Mouse (Mus musculus): Measurements from ENCODE around the gene Irf3.

The Irf3 gene

DNA sequence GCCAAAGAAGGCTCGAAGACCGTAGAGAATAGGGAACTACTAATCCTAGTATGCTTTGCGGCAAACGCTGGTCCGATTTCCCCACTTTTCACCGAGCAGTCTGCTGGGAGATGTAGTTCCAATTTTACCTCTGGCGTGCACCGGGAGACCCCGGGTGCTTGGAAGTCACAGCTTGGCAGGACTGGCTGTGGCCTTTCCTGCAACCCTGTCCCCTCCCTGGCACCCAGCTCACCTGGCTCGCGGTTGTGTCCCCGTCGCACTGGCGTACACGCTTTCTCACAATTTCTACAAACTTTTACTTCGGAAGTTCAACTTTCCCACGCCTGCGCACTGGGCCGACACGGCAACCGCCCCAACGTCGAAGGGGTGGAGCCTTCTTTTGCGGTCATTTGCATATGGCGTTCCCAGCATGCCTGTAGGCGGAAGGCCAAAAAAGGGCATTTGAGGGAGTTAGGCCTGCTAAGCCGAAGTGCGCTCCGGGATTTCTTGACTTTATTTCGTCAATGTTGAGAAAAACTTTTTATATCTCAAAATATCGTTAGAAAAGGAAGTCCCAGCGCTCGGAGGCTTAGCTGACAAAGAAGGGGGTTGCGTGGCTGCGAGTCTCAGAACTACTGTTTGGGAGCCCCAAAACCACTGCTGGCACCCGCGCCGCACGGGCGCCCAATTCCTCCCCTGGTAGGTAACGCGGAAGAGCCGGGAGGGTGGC is at the start of gene Irf3:
TSS of gene Irf3 (plus strand) at position 418 of the 709 bp plus-strand sequence.
- peak; percentile 97 for DNase-seq (ENCODE audit: low spot score)

DNA sequence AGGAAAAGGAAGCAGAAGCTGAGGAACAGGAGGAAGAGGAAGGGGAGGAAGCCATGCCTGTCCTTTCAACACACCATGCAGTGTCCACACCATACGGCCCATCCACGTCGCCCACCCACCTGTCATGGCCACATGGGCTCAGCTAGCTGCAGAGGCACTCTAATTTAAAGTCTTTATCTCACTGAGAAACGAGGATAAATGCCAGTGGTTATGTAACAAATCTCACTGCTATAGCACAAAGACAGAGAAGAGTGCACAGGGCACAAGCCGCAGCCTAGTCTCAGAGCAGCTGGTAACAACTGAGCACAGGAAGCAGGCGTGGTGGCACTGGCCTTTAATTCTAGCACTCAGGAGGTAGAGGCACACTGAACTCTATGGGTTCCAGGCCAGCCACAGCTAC is 47.5 kb upstream of the Irf3 start:
- DNase-seq (ENCODE audit: low spot score), result no peak

DNA sequence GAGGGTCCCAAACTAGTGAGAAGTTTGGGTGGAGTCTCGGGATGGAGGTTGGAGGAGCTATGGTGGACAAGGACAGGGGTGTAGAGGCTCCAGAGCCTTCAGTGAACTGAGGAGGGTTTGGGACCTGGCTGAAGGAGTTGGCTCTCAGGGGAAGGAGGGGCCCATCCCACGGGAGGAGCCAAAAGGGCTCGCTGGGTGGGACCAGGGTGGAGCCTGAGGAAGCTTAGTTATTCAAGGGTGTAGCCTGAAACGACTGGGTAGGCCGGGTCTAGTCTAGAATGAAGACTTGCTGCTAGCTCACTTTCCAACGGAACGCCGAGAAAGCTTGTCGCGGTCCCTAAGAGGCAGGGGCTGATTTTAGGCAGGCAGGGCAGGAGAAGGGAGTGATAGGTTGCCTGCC is 45.5 kb upstream of the Irf3 start:
- peak; percentile 44 for DNase-seq (ENCODE audit: low spot score)

DNA sequence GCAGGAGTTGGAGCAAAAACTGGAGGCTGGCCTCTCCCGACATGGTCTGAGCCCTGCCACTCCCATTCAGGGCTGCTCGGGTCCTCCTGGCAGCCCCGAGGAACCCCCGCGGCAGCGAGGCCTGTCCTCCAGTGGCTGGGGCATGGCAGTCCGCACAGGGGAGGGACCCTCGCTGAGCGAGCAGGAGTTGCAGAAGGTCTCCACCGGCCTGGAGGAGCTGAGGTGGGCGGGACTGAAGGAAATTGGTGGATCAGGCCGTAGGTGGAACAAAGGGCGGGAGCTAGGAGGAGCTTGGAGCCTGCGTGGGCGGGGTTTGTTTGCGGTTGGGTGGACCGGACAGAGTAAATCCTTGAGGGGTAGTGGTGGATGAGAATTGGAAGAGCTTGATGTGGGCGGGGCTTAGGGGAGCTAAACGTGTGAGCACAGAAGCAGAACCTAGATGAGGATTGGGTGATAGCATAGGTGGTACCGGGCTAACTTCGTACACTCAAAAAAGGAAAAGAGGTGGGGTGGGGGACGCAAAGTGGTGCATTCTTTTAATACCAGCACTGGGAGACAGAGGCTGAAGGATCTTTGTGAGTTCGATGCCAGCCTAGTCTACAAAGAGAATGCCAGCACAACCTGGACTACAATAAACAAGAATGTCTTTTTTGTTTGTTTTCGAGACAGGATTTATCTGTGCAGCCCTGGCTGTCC is 44.7 kb upstream of the Irf3 start:
- peak; percentile 70 for DNase-seq (ENCODE audit: low spot score)

DNA sequence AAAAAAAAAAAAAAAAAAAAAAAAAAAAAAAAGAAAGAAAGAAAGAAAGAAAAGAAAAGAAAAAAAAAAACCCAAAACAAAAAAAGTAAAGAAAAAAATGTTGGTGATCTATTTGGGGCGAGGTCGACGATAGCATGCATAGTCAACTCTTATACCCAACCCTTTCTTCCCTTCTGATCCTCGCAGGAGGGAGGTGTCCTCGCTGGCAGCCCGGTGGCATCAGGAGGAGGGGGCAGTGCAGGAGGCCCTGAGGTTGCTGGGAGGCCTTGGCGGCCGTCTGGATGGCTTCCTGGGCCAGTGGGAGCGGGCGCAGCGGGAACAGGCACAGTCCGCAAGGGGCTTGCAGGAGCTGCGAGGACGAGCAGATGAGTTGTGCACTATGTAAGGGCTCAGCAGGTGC is 43.9 kb upstream of the Irf3 start:
- DNase-seq (ENCODE audit: low spot score), result no peak

DNA sequence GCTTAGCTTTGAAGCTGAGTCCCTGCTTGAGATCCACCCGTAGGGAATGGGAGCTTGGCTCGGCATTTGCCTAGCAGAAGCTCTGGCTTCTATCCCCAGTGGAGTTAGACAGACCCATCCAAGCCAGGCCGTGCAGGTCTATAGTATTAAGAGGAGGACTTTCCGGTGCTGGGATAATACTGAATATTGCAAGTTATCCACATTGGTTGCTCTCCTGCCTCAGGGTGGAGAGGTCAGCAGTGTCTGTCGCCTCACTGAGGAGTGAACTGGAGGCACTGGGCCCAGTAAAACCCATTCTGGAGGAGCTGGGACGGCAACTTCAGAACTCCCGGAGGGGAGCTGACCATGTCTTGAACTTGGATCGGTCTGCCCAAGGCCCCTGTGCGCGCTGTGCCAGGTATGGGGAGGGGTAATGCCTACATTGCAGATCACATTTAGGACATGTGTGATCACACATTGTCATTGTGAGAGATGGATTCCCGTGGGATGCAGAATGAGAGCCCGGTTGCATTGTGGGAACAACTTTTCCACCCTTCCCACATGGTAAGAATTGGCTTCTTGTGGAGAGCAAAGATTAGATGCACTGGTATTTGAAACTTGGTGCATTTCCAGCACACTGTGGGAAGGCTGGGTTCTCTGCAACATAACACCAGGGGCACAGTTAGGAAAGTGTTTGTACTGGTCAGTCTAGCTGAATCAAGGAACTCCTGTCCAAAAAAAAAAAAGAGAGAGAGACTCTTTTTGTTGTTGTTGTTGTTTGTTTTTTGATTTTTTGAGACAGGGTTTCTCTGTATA is 43.2 kb upstream of the Irf3 start:
- no peak for DNase-seq (ENCODE audit: low spot score)

DNA sequence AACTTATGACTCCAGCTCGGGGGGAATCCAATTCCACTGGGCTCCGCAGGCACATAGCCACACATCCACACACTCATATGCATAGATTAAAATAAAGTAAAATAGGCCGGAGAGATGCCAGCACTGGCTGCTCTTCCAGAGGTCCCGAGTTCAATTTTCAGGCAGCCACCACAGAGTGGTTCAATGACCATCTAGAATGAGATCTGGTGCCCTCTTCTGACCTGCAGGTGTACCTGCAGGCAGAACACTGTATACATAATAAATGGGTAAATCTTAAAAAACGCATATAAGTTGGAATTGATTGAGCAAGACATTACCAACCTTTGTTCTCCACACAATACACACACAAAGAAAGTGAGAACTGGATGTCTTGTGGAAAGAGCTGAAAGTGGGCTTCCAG is 41.8 kb upstream of the Irf3 start:
- no peak for DNase-seq (ENCODE audit: low spot score)

DNA sequence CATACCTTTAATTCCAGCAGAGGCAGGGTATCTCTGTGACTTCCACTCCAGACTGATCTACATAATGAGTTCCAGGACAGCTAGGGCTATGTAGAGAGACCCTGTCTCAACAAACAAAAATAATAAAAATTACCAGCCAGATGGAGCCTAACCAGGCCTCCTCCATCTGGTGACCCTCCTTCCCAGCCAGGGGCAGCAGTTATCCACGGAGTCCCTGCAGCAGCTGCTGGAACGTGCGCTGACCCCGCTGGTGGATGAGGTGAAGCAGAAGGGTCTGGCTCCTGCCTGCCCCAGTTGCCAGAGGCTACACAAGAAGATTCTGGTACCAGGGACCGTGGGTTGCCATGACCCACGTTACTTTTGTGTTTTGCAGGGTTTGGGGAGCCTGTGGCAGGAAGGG is 41.2 kb upstream of the Irf3 start:
- DNase-seq (ENCODE audit: low spot score), result no peak

DNA sequence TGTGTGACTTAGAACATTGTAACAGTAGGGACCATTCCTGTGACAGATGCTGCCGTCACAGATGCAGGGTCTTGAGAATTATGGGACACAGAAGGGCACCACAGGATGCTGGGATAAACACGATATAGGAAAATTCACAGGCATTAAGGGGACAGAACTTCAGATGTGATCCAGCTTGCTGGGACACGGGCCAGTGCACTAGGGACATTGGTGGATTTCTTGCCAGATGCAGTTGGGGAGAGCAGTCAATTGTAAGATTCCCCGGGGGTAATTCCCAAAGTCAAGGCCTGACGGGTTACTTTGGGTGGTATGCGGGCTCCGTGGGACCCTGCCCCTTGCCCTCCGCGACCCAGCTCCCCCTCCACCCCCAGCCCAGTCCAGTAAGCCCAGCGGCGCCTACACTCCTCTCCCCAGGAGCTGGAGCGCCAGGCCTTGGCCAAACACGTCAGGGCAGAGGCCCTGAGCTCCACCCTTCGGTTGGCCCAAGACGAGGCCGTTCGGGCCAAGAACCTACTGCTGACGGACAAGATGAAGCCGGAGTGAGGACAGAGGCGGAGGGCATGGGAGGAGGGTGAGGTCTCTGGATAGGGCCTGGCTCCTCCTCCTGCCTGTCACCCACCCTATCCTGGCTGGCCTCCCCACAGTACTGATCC is 40.1 kb upstream of the Irf3 start:
- DNase-seq (ENCODE audit: low spot score), result no peak

DNA sequence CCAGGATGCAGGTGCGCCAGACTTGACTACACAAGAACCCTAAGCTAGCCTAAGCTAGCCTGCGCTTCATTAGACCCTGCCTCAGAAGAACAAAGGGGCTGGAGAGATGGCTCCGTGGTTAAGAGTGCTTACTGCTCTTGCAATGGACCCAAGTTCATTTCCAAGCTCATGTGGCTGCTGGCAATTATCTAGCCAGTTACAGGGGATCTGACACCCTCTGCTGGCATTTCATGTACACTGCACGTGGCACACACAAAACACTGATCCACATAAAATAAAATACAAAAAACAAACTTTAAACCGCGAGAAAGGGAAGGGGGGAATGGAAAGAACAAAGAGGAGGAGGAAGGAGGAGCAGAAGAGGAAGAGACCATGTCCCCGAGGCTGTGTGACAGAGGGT is 39.2 kb upstream of the Irf3 start:
- no peak for DNase-seq (ENCODE audit: low spot score)

DNA sequence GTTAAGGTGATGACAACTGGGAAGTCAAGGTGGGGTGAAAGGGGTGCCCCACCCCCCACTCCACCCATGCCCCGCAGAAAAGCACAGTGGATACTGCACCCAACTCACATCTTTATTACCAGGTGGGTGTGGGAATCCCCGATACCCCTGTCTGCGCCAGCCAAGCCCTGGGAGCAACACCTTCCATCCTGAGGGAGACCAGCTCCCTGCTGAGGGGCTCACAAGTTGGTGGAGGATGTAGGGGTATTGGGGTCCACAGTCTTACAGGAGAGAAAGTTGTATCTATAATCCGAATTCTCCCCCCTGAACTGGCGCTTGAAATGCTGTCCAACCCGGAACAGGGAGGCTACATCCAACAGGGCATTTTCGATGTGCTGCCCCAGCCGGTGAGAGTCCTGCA is 38.2 kb upstream of the Irf3 start:
- no peak for DNase-seq (ENCODE audit: low spot score)

DNA sequence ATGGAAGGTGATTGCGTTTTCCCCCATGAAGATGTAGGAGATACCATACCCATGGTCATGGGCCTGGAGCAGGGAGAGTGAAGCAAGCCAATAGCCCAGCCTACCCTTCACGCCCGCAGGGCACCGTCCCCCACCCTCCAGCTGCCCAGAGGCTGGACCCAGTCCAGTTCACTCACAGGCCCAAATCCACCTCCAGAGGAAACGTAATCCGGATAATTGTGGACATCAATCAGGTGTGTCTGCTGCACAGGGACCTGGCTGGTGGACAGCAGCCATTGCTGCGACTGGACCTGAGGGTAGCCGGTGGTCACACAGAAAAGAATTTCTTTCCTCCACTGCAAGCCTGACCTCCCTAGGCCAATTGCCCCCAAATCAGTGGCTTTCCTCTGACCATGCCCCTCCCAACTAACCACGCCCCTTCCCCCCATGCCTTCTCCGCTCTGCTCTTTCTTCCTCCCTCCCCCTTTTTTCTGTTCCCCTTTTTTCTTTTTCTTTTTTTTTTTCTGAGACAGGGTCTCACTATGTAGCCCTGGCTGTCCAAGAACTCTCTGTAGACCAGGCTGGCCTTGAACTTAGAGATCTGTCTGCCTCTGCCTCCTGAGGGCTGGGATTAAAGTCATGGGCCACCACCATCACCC is 37.5 kb upstream of the Irf3 start:
- no peak for DNase-seq (ENCODE audit: low spot score)

DNA sequence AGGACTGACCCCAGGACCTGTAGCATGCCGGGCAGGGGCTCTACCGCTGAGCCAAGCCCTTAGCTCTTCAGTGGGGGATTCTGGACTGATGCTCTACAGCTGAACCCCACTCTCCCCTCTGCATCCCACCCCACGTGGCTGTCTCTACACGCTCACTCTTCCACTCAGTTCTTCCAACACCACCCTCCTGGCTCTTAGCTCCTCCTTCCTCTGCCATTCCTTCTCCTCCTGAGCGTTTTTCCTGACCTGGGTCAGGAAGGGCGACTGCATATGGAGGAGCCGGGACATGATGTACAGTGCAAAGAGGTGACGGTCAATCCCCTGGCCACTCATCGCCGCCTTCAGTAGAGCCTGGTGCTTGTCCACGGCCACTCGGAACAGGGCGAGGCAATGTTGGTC is 36.9 kb upstream of the Irf3 start:
- DNase-seq (ENCODE audit: low spot score), result no peak

DNA sequence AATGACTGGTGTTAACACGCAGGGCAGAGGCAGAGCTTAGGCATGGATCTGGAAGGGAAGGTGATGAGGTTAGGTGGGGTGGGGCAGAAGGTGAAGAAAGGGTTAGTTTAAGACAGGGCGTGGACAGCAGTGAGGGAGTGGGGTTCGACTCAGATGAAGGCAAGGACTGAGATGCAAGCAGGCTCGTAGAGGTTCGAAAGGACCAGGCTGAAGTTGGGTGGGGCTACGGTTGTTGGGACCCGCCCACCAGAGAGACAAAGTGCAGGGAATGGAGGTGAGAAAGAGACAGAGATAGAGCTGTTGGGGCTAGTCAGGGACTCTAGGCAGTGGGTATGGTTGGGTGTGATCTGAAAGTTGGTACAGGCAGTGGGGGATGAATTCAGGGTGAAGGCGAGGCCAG is 35.1 kb upstream of the Irf3 start:
- no peak for DNase-seq (ENCODE audit: low spot score)

DNA sequence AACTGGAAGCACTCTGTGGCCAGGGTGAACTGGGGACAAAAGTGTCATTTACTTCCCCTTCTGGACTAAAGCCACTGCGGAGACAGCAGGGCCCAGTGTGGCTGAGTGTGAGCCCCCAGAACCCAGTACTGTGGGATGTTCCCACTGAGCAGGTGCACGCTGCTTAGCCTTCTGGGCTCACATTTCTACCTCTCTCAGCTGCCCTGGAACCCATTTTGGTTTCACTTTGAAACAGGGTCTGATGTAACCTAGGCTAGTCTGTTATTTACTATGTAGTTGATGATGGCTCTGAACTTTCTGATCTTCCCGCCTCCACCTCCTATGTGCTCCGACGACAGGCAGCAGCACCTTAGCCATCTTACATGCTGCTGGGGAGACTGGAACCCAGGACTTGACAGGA is 34.6 kb upstream of the Irf3 start:
- no peak for DNase-seq (ENCODE audit: low spot score)

DNA sequence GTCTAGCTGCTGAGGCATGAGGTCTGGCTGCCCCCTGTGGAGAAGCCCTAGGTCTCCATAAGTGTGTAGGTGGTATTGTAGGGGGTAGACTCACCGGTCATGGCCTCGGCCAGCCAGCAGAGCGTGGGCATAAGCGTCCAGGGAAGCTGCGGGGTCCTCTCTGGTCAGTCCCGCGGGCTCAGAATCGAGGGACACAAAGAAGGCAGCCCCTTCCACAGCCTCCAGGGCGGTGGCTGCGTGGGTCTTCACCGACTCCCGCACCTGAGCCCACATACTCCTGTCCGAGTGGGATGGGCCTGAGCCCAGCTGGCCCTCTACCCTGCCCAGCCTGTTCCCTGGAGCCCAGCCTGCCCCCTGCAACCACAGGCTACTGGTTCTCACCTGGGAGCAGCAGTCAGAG is 32.5 kb upstream of the Irf3 start:
- no peak for DNase-seq (ENCODE audit: low spot score)

DNA sequence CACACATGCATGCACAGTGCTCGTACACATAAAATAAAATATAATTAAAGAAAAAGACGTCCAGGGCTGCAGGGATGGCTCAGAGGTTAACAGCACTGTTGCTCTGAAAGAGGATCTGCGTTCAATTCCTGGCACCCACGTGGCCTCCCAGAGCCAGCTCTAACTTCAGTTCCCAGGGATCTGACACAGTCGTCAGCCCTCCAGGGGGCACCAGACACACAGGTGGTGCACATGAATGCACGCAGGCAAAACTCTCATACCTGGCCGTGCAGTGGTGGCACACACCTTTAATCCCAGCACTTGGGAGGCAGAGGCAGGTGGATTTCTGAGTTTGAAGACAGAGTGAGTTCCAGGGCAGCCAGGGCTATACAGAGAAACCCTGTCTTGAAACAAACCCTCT is 31.5 kb upstream of the Irf3 start:
- DNase-seq (ENCODE audit: low spot score), result no peak

DNA sequence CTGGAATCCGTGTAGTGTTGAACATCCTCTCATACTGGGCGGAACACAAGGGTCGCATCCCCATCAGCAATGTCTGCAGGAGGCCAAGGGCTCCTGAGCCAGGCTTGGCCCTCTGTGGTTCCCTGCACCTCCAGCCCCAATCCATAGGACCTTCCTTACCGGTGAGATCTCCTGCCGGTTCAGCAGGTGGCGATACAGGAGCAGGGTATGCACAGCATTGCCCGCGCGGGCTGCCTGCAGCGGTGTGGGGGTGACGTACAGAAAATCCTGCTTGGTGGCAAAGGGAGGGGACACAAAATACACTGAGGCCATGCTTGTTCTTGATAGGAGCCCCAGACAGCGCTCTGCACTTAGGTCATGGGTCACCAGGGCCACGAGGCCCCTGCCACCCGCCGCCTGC is 30.8 kb upstream of the Irf3 start:
- no peak for DNase-seq (ENCODE audit: low spot score)

DNA sequence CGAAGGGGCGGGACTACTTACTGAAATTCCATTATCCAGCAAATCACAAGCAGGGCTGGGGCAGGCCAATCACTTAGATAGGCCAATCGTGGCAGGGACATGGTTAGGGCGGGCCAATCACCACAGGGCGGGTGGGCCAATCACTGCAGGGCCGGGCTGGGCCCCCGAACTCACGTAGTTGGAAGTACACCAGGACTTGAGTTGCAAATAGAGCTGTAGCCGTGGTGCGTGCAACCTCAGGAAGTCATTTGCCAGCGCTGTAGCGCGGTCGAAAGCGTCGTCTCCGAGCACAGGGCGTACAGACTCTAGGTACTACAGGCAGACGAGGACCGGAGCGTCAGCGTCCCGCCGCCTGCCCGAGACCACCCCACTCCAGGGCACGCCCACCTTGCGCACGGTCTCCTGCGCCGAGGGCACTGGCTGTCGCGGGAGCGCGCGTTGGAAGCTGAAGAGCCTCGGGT is 27.2 kb upstream of the Irf3 start:
- DNase-seq (ENCODE audit: low spot score), result peak; percentile 39

DNA sequence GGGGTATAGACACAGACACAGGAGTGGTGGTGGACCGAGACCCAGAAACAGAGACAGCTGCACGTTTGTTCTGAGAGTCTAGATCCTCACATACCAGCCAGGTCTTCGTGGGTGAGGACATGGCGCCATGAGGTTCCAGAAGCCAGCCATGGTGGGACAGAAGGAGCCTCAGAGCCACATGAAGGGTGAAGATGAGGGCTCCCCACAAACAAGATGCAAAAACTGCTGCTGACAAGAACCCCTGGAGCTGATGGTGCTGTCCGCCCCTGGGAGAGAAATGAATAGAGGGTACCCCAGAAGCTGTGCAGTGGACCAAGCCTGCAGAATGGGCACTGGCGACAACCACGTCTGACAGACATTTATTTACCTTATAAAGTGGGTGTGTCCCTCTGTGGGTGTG is 26.3 kb upstream of the Irf3 start:
- no peak for DNase-seq (ENCODE audit: low spot score)

DNA sequence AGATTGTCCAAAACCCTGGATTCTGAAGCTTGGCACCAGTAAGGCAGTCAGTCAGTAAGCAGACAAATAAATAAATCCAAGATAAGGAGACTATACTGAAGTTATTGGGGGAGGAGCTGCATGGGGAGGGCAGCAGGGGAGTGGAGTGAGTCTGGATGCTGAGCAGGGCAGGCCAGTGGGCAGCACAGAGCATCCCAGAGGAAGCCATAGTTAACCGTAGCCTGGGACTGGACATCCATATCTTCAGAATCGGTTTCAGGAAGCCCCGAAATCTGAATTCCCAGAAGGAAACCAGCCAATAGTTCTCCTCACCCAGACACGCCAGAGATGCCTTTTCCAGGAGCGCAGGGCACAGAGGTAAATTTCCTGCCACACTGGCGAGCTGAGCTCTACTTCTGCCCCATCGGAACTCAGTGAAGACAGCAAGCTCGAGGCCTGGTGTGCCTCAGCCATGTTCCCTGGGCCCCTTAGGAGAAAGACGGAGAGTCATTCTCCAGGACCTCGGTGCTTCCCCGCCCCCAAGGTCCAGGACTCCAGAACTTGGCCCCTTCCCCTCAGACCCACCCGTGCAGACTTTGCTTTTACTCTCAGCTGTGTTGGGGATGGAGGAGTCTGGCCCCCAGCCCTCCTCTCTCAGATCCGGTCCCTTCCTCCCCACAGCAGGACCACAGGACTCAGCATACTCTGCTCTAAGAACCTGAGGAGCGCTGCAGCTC is 23.9 kb upstream of the Irf3 start:
- DNase-seq (ENCODE audit: low spot score), result no peak

Data from spleen, adult 12 weeks (tissue).